ENCODE assay signal across 8 mouse cellular contexts in the genomic region with DNA sequence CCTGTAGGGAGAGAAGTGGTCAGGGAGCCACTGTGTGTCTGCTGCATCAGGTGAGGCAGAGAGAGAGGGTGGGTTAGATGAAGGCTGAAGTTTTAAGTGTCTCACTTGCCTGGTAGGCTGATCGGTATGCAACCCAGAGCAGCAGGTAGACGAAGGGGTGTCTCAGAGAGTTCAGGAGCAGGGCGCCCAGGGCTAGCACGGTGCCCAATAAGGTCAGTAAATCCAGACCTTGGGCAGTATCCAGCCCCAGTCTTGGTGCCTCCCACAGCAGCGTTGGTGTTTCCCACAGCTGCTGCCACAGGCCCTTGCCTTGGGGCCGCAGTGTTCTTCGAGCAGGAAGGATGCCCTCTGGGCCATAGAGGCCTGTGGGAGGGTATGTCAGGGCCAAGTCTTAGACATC. TPM values are rescaled to one million over a fixed set of nuclear protein-coding genes. Genes with fewer than 3 reads are reported as not detected.
DNase-seq lines count a peak whose midpoint lies in the region; ATAC-seq and TF ChIP-seq lines count a peak whose summit lies in the region.

No protein-coding gene starts in this region.

- no peak for ATAC-seq in forebrain, embryonic 12.5 days (ENCODE audit: low FRiP score)
- no peak for ATAC-seq in liver, embryonic 14.5 days (ENCODE audit: insufficient read depth)

- DNase-seq in gastrocnemius, postnatal 10 days = peak; percentile 12
- DNase-seq in gastrocnemius, adult 18-20 months (ENCODE audit: low spot score) = no peak
- DNase-seq in liver, embryonic 14.5 days (ENCODE audit: low read depth in 3 of 3, low spot score in 3 of 3) = no peak
- DNase-seq in urinary bladder, postnatal 10 days (ENCODE audit: low spot score) = no peak
- no peak for DNase-seq in gastrocnemius, adult 8-10 months (ENCODE audit: low spot score in 2 of 2)
- DNase-seq in adrenal gland, postnatal 36 days = no peak

- peak overlapping the region; percentile 94 for H3K4me3 ChIP-seq in C2C12 (ENCODE audit: insufficient read depth, poor library complexity, severe bottlenecking)
- peak overlapping the region; percentile 79 for H3K4me3 ChIP-seq in forebrain, embryonic 12.5 days (replicated peaks)
- H3K4me3 ChIP-seq in liver, embryonic 14.5 days (ENCODE audit: insufficient read depth in 1 of 2, low read depth in 2 of 2, low read length in 2 of 2) = peak overlapping the region; percentile 68 to 80

- peaks cover 61% of the 10 kb centered on the region for H3K36me3 ChIP-seq in C2C12 (ENCODE audit: control insufficient read depth, insufficient read depth)
- peaks cover 47% of the 10 kb centered on the region for H3K36me3 ChIP-seq in forebrain, embryonic 12.5 days (replicated peaks)
- H3K36me3 ChIP-seq in liver, embryonic 14.5 days (replicated peaks; ENCODE audit: control insufficient read depth, insufficient read depth, low read depth) = peaks cover 29% of the 10 kb centered on the region

- no peak for TF ChIP-seq CTCF in C2C12 (IDR thresholded peaks at IDR 0.05; ENCODE audit: control insufficient read depth, insufficient read depth, insufficient read length)
- TF ChIP-seq CTCF in liver, embryonic 14.5 days (IDR thresholded peaks at IDR 0.05; ENCODE audit: low read depth) = no peak

- H3K4me1 ChIP-seq in forebrain, embryonic 12.5 days = peaks cover 39% of the 10 kb centered on the region
- H3K4me1 ChIP-seq in liver, embryonic 14.5 days (replicated peaks; ENCODE audit: control insufficient read depth in 2 of 2, insufficient read depth in 2 of 2, low read length in 1 of 2) = peaks cover 16 to 22% of the 10 kb centered on the region in 2 experiments

- H3K79me3 ChIP-seq in C2C12 (ENCODE audit: low read depth) = peaks cover 47% of the 10 kb centered on the region

- WGBS in forebrain, embryonic 12.5 days = 91% methylated on average over 7 of the region's 7 CpGs
- WGBS in liver, embryonic 14.5 days (ENCODE audit: insufficient replicate concordance) = 70% methylated on average over 7 of the region's 7 CpGs

- H3K9me3 ChIP-seq in forebrain, embryonic 12.5 days = no peaks in the 10 kb centered on the region
- H3K9me3 ChIP-seq in liver, embryonic 14.5 days (ENCODE audit: control insufficient read depth, low read length) = no peaks in the 10 kb centered on the region

- H3K27me3 ChIP-seq in C2C12 (ENCODE audit: control insufficient read depth, insufficient read depth, insufficient read length) = no peaks in the 10 kb centered on the region
- no peaks in the 10 kb centered on the region for H3K27me3 ChIP-seq in forebrain, embryonic 12.5 days
- H3K27me3 ChIP-seq in liver, embryonic 14.5 days (ENCODE audit: control insufficient read depth, insufficient read depth, low read length) = no peaks in the 10 kb centered on the region

- no peak for TF ChIP-seq EP300 in liver, embryonic 14.5 days (IDR thresholded peaks at IDR 0.05; ENCODE audit: low read depth)

- H3K79me2 ChIP-seq in C2C12 (ENCODE audit: control insufficient read depth, insufficient read depth) = peaks cover 70% of the 10 kb centered on the region

- H3K9ac ChIP-seq in forebrain, embryonic 12.5 days = peak overlapping the region; percentile 90
- peak overlapping the region; percentile 96 for H3K9ac ChIP-seq in liver, embryonic 14.5 days (replicated peaks)

- H3K4me2 ChIP-seq in forebrain, embryonic 12.5 days = peak overlapping the region; percentile 78
- H3K4me2 ChIP-seq in liver, embryonic 14.5 days (ENCODE audit: low read depth) = peak overlapping the region; percentile 77

- H3K27ac ChIP-seq in forebrain, embryonic 12.5 days = no peak overlapping the region
- peak overlapping the region; percentile 69 for H3K27ac ChIP-seq in liver, embryonic 14.5 days

- H3ac ChIP-seq in C2C12 (ENCODE audit: control insufficient read depth, insufficient read length, low read depth) = peak overlapping the region; percentile 87

TF ChIP-seq in C2C12, 6 proteins besides CTCF, POLR2A, EP300 and RAD21:
- TF ChIP-seq FOSL1 (IDR thresholded peaks at IDR 0.05; ENCODE audit: insufficient read depth, low read length, poor library complexity, severe bottlenecking) (no peak), CEBPB (IDR thresholded peaks at IDR 0.05; ENCODE audit: low read depth) (no peak), MYOD1 (IDR thresholded peaks at IDR 0.05; ENCODE audit: control insufficient read depth, insufficient read length, low read depth) (no peak), USF1 (IDR thresholded peaks at IDR 0.05; ENCODE audit: low read depth) (no peak), MAX (IDR thresholded peaks at IDR 0.05) (no peak), MYOG (IDR thresholded peaks at IDR 0.05; ENCODE audit: control insufficient read depth, extremely low read depth, insufficient read length) (no peak)

RNA-seq across cellular contexts. Expression of a gene that starts 1.0 kb away (rescaled TPM):
- 10 to 100 TPM; 22.4 to 25.5 TPM for total RNA-seq in gastrocnemius, postnatal 10 days (2021)
- total RNA-seq in gastrocnemius, adult 18-20 months (2021) = 10 to 100 TPM; 11.4 to 12.5 TPM
- polyA plus RNA-seq in C2C12 (2012; fragmentation: generic; extraction: Trizol) = 95.9 TPM
- 45.6 and 47.0 TPM in 2 replicates for polyA plus RNA-seq in forebrain, embryonic 12.5 days (2016; fragmentation: Nextera tagmentation; extraction: Ambion mirVana)
- 12.3 and 15.1 TPM in 2 replicates for polyA plus RNA-seq in liver, embryonic 14.5 days (2012; rRNA removed)
- polyA plus RNA-seq in liver, embryonic 14.5 days (2014; fragmentation: Nextera tagmentation; extraction: Ambion mirVana) = 17.2 and 18.9 TPM in 2 replicates
- 10 to 100 TPM; 10.8 to 16.9 (median 13.5) TPM for total RNA-seq in gastrocnemius, adult 8-10 months (2022)
- total RNA-seq in adrenal gland, postnatal 36 days (2021) = 10 to 100 TPM; 36.8 to 38.2 TPM

RNA-seq across cellular contexts. Expression of a gene that starts 1.1 kb away (rescaled TPM):
- 10 to 100 TPM; 50.5 to 55.8 TPM for total RNA-seq in gastrocnemius, postnatal 10 days (2021)
- 10 to 100 TPM; 39.2 to 46.1 TPM for total RNA-seq in gastrocnemius, adult 18-20 months (2021)
- 185 TPM for polyA plus RNA-seq in C2C12 (2012; fragmentation: generic; extraction: Trizol)
- polyA plus RNA-seq in forebrain, embryonic 12.5 days (2016; fragmentation: Nextera tagmentation; extraction: Ambion mirVana) = 186 and 191 TPM in 2 replicates
- polyA plus RNA-seq in liver, embryonic 14.5 days (2012; rRNA removed) = 63.8 and 77.0 TPM in 2 replicates
- 104 and 106 TPM in 2 replicates for polyA plus RNA-seq in liver, embryonic 14.5 days (2014; fragmentation: Nextera tagmentation; extraction: Ambion mirVana)
- total RNA-seq in gastrocnemius, adult 8-10 months (2022) = 10 to 100 TPM; 43.4 to 46.6 (median 45.1) TPM
- total RNA-seq in adrenal gland, postnatal 36 days (2021) = 10 to 100 TPM; 83.1 to 87.5 TPM

RNA-seq across cellular contexts. Expression of a gene that starts 19.2 kb away (rescaled TPM):
- total RNA-seq in gastrocnemius, postnatal 10 days (2021) = 10 to 100 TPM; 14.2 to 14.6 TPM
- 10 to 100 TPM; 12.4 to 13.9 TPM for total RNA-seq in gastrocnemius, adult 18-20 months (2021)
- 47.6 TPM for polyA plus RNA-seq in C2C12 (2012; fragmentation: generic; extraction: Trizol)
- polyA plus RNA-seq in forebrain, embryonic 12.5 days (2016; fragmentation: Nextera tagmentation; extraction: Ambion mirVana) = 4.7 and 5.1 TPM in 2 replicates
- polyA plus RNA-seq in liver, embryonic 14.5 days (2012; rRNA removed) = 9.8 and 10.7 TPM in 2 replicates
- polyA plus RNA-seq in liver, embryonic 14.5 days (2014; fragmentation: Nextera tagmentation; extraction: Ambion mirVana) = 2.8 and 4.4 TPM in 2 replicates
- total RNA-seq in gastrocnemius, adult 8-10 months (2022) = 10 to 100 TPM; 13.1 to 15.5 (median 14.1) TPM
- total RNA-seq in adrenal gland, postnatal 36 days (2021) = 10 to 100 TPM; 29.7 to 32.4 TPM

RNA-seq across cellular contexts. Expression of a gene that starts 20.3 kb away (rescaled TPM):
- not detected for total RNA-seq in gastrocnemius, postnatal 10 days (2021)
- total RNA-seq in gastrocnemius, adult 18-20 months (2021) = under 1 TPM in 1 of 2 experiments, not detected in 1; 0.48 TPM
- polyA plus RNA-seq in C2C12 (2012; fragmentation: generic; extraction: Trizol) = not detected
- polyA plus RNA-seq in forebrain, embryonic 12.5 days (2016; fragmentation: Nextera tagmentation; extraction: Ambion mirVana) = not detected in 2 replicates
- polyA plus RNA-seq in liver, embryonic 14.5 days (2012; rRNA removed) = 9.7 and 11.2 TPM in 2 replicates
- 10.2 and 10.8 TPM in 2 replicates for polyA plus RNA-seq in liver, embryonic 14.5 days (2014; fragmentation: Nextera tagmentation; extraction: Ambion mirVana)
- total RNA-seq in gastrocnemius, adult 8-10 months (2022) = not detected
- not detected for total RNA-seq in adrenal gland, postnatal 36 days (2021)

RNA-seq across cellular contexts. Expression of a gene that starts 22.4 kb away (rescaled TPM):
- under 1 TPM; 0.38 to 0.50 TPM for total RNA-seq in gastrocnemius, postnatal 10 days (2021)
- total RNA-seq in gastrocnemius, adult 18-20 months (2021) = under 1 TPM; 0.31 to 0.43 TPM
- polyA plus RNA-seq in C2C12 (2012; fragmentation: generic; extraction: Trizol) = 3.4 TPM
- polyA plus RNA-seq in forebrain, embryonic 12.5 days (2016; fragmentation: Nextera tagmentation; extraction: Ambion mirVana) = 1.1 and 1.4 TPM in 2 replicates
- polyA plus RNA-seq in liver, embryonic 14.5 days (2012; rRNA removed) = 0.70 and 0.88 TPM in 2 replicates
- 0.40 and 0.56 TPM in 2 replicates for polyA plus RNA-seq in liver, embryonic 14.5 days (2014; fragmentation: Nextera tagmentation; extraction: Ambion mirVana)
- total RNA-seq in gastrocnemius, adult 8-10 months (2022) = under 1 TPM; 0.34 to 0.51 (median 0.47) TPM
- under 1 TPM; 0.33 to 0.56 TPM for total RNA-seq in adrenal gland, postnatal 36 days (2021)
